Mouse (Mus musculus): ENCODE data around the gene Cdh13.
"Not testable (repeated sequence)": the region's sequence is repeated elsewhere in the genome, so short reads cannot be mapped to it uniquely, and the experiment has no call there.

Gene Cdh13

GRCm38 (mm10) chr8:119295477-119295876 is 1011.9 kb downstream of the Cdh13 start:
- no peak for DNase-seq

DNA sequence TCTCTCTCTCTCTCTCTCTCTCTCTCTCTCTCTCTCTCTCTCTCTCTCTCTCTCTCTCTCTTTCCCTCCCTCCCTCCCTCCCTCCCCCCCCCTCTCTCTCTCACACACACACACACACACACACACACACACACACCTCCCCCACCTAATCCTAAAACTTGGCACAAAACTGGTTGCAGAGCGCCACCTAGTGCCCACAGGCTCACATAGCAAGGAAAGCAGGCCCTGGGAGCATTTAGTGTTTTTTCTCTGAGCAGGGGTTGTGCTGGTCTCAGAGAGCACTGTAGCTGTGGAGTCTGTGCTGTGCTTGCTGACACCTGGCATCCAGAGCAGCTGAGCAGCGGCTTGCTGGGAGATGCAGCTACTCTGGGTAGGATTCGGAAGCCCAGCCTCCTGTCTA is 1014.2 kb downstream of the Cdh13 start:
- DNase-seq, result peak; percentile 8 to 45

- DNase-seq, result no peak
Observed at GRCm38 (mm10) chr8:119300335-119300734, 1016.8 kb downstream of the Cdh13 start.

- no peak for DNase-seq
Observed at GRCm38 (mm10) chr8:119304196-119304595, 1020.7 kb downstream of the Cdh13 start.

- DNase-seq, result peak; percentile 6 to 31
Observed at GRCm38 (mm10) chr8:119311412-119311811, 1027.9 kb downstream of the Cdh13 start.

- DNase-seq, result no peak
Observed at GRCm38 (mm10) chr8:119323215-119323614, 1039.7 kb downstream of the Cdh13 start.

GRCm38 (mm10) chr8:119339546-119339945 is 1056.0 kb downstream of the Cdh13 start:
- no peak for DNase-seq

DNA sequence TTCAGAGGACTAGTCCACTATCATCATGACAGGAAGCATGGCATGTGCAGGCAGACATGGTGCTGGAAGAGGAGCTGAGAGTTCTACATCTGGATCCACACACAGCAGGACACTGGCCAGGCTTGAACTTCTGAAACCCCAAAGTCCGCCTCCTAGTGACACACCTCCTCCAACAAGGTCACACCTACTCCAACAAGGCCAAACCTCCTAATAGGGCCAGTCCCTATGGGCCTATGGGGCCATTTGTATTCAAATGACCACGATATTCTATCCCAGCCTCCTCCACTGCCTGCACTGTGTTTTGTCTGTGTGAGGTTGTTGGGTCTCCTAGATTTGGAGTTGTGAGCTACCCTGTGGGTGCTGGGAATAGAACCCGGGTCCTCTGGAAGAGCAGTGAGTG is 1060.1 kb downstream of the Cdh13 start:
- peak in 1 of 2 experiments; percentile 9 for DNase-seq

DNA sequence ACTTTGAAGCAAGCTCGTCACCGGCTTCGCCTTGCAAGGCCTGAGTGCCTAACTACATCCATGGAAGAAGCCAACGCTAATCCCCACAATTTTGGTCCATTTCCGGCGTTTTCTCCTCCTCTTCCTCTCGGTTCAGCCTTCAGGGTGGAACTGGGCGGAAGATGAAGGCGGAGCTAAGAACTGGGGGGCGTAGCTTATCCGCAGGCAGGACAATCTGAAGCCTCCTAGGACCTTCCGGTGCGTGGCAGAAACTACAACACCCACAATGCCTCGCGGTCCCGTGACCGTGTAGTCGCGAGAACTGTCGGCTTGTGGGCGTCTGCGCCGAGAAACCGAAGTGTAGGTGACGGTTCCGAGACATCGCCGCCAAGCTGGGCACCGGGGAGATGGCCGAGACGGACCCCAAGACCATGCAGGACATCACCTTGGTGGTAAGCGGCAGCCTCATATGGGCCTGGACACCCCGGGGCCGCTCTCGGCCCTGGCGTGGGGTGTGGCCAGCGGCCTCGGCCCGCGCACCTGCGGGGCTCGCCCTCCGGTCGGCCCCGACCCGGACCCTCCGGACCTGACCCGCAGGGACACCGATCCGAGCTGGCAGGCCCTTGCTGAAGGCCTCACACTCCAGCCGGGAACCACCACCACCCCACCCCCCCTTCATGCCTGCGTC is 1060.8 kb downstream of the Cdh13 start, which contains the start of gene Hsbp1:
Gene Hsbp1 (plus strand): TSS at position 299 of the 667 bp plus-strand sequence.
- DNase-seq, result peak; percentile 97 to 98

- DNase-seq, result no peak
Observed at GRCm38 (mm10) chr8:119345029-119345682, 1061.6 kb downstream of the Cdh13 start.

DNA sequence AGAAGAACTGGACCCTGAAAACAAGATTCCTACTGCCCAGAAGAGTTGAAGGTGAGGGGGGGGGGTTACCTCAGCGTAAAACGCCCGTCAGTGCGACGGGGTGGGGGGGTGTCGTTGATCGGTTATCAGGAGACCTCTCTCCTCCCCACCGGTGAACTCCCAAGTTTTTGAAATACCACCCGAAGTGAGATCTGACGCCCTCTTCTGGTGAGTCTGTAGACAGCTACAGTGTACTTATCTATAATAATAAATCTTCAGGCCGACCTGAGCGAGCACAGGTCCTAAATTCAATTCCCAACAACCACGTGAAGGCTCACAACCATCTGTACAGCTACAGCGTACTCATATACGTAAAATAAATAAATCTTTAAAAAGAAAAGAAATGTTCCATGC is 1062.1 kb downstream of the Cdh13 start:
- DNase-seq, result no peak

DNA sequence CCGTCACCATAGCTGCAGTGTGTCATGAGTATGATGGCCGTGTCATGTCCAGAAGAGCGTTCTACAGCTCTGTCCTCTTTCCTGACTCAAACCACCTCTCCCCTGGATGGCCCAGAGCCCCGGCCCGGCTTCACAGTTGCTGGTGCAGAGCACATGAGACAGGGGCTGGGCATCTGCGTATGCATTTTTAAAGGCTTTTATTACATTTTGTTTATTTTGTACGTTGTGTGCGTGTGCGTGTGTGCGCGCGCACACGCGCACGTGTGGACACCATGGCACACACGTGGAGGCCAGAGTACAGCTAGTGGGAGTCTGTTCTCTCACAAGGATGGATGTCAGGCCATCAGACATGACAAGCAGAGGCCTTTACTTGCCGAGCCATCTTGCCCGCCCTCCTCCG is 1068.1 kb downstream of the Cdh13 start:
- no peak for DNase-seq

- DNase-seq, result no peak
Observed at GRCm38 (mm10) chr8:119352977-119353658, 1069.6 kb downstream of the Cdh13 start.

DNA sequence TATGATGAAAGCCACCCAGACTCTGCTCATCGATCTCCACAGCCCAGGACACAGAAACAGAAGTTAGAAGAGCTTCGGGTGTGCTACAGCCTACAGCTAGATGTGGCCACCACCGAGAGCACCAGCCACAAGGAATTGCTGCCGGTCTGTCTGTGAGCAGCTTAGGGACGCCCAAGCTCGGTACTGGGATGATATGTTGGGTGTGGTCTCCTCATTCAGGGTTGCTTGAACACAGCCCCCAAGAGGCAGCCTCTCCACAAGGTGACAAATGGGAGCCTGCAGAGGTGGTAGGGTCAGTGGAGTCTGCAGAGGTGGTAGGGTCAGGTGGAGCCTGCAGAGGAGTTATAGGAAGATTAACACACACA is 1070.1 kb downstream of the Cdh13 start:
- no peak for DNase-seq

DNA sequence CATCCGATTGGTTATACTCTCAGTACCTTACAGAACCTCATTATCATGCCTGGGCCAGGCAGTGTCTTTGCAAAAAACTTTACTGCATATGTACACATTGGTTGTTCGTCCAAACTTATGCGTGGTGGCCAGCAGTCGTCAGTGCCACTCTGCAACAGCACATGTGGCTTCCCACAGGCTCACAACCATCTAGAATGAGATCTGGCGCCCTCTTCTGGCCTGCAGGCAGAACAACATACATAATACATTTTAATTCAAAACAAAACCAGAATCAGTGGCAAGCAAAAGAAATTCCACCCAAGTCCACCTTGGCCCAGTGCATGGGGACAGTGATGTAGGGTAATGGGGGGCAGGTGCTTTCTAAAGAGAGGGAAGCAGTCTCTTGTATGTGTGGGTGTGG is 1073.1 kb downstream of the Cdh13 start:
- not testable (repeated sequence) for DNase-seq

GRCm38 (mm10) chr8:119358175-119358574 is 1074.6 kb downstream of the Cdh13 start:
- DNase-seq, result no peak

DNA sequence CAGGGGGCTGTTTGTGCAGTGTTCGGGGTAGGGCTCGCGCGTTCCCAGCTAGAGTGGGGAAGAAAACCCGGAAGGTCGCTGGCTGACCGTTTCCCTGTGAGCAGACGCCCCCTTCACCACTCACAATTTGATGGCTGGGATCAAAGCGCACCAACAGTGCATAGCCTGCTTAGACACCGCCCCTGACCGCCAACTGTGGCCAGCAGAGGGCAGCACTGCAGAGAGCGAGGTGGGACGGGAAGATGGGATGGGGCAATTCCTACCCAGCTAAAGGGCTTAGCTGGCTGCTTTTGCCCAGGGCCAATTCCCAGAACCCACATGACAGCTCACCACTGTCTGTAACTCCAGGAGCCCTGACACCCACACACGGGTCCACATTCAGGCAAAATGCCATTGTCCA is 1075.3 kb downstream of the Cdh13 start:
- peak; percentile 18 to 61 for DNase-seq

GRCm38 (mm10) chr8:119360686-119361295 is 1077.3 kb downstream of the Cdh13 start:
- DNase-seq, result no peak

Data from kidney, adult 8-10 months (tissue).